In genomic region chr9:58902869-58903585, GRCm38 (mm10) we compare ENCODE assay signal across 9 mouse cellular contexts.
A peak's percentile ranks its signal among the peaks of the same experiment; 100 is the strongest.
DNase-seq lines count a peak whose midpoint lies in the region.
"Had no signal": no experiment of that assay in that cellular context is flagged by ENCODE, and none has a peak within 500 bp of the region (broad histone marks: within the 10 kb centered on the region; RNA-seq: fewer than 3 reads in every experiment).

No protein-coding gene starts in this region.

- H3K4me1 ChIP-seq in heart, embryonic 10.5 days = no peaks in the 10 kb centered on the region
- H3K4me1 ChIP-seq: limb, embryonic 13.5 days had no signal

- no peaks in the 10 kb centered on the region for H3K27me3 ChIP-seq in heart, embryonic 10.5 days (ENCODE audit: insufficient read depth, poor library complexity, severe bottlenecking)
- H3K27me3 ChIP-seq in splenic B cell, adult 2 months (ENCODE audit: control insufficient read depth, insufficient read depth, low read length, poor library complexity, severe bottlenecking) = no peaks in the 10 kb centered on the region
- H3K27me3 ChIP-seq: limb, embryonic 13.5 days had no signal

- no peak overlapping the region for H3K27ac ChIP-seq in heart, embryonic 10.5 days
- H3K27ac ChIP-seq: limb, embryonic 13.5 days had no signal

- H3K4me3 ChIP-seq in heart, embryonic 10.5 days = no peak overlapping the region
- H3K4me3 ChIP-seq: limb, embryonic 13.5 days had no signal

- H3K36me3 ChIP-seq in heart, embryonic 10.5 days = peaks cover 34% of the 10 kb centered on the region
- no peaks in the 10 kb centered on the region for H3K36me3 ChIP-seq in splenic B cell, adult 2 months (ENCODE audit: control insufficient read depth, insufficient read depth, low read length, poor library complexity, severe bottlenecking)

- 67% methylated on average over 6 of the region's 6 CpGs for WGBS in heart, embryonic 10.5 days

- H3K9me3 ChIP-seq in heart, embryonic 10.5 days = no peaks in the 10 kb centered on the region
- H3K9me3 ChIP-seq: limb, embryonic 13.5 days had no signal

- peak; percentile 10 to 32 for DNase-seq in heart, adult 9 months (ENCODE audit: low spot score in 2 of 2)
- no peak for DNase-seq in heart, embryonic 10.5 days (ENCODE audit: low spot score)
- DNase-seq in B cell, adult 2 months = peak; percentile 71
- peak; percentile 69 for DNase-seq in adrenal gland, postnatal 14 days
- peak; percentile 39 for DNase-seq in embryo, embryonic 9.5 days (ENCODE audit: extremely low spot score)
- peak; percentile 62 for DNase-seq in induced T-regulatory cell, adult 2 months (ENCODE audit: low read depth)
- DNase-seq in lung, adult 18-20 months = peak; percentile 31 to 33
- DNase-seq in splenic B cell, adult 2 months (ENCODE audit: low read depth, low spot score) = peak; percentile 75
